Mouse (Mus musculus): ENCODE data around the gene Lin37. TPM values are rescaled to one million over a fixed set of nuclear protein-coding genes. Genes with fewer than 3 reads are reported as not detected.

Gene Lin37
- total RNA-seq, 2 experiments from 2014 or later = 17.3 to 18.6 TPM

DNA sequence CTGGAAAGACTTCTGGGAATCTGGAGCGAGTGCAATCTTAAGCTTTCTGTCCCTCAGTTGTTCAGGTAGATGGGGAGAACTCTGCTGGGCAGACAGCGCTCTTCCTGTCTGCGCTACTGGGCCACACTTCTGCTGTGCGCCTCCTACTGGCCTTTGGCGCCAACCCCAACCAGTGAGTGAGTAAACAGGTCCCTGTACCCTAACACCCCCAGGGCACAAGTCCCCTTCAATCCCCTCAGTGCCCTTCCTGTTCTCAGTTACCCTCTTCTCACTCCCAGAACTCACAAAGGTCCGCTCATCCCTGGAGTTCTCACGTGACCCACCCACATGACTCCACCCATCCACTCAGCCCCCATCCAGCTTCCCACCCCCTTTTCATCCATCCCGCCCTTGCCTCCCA, 41.3 kb downstream of the Lin37 start:
- no peak for DNase-seq (ENCODE audit: low spot score in 2 of 2)

DNA sequence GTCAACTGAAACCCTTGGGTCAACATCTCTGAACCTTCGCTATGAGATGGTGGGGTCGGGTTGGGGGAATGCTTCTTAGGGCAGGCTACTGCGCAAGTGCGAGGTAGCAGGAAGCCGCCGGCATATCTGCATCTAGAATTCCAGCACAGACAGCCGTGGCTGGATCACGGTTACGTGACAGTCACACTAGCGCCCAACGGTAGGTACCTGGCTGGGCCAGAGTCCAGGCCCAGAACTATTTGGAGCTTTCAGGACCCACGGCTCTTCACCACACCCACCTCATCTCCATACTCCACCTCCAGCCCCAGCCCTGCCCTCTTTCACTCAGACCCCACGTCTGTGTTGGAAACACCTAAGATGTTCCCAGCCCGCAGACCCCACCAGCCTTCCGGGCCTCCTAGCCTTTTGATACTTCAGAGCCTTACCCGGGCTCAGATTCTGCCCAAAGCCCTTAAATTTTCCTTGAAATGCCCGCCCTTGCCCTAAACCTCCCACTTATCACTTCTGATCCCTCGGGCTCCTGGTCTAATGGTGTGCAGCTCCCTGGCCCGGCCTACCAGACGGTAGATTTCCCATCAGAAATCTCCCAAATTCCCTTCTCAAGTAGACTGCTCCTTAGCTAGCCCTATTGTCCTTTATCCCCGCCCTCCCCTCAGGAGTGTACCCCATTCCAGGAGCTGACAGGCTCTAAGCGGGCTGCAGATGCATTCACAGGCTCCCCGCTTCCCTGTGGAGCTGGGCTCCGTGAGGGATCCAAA, 44.5 kb downstream of the Lin37 start:
- no peak for DNase-seq (ENCODE audit: low spot score in 2 of 2)

DNA sequence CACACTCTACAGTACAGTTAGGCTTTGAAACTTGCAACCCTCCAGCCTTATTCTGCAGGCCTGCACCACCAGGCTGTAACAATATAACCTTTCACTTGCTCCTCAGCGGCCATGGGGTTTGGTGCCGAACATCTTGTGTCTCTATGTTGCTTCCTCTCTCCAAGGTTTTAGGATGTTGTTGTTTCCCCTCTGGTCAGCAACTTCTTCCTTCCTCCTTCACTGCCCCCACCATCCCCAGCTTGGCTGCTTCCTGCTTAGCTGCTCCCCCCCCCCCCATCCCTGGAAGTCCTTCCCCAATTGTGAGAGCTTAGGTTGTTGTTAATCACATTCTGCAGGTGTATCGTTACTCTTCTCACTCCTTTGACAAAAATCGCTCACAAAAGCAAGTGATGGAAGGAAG, 51.6 kb downstream of the Lin37 start:
- no peak for DNase-seq (ENCODE audit: low spot score in 2 of 2)

Small RNAs within 50 kb of the gene (microRNA-seq; reads per million reads assigned to microRNA genes)
- gene Gm38670 = not detected
- gene Mir3569 = not detected

Other genes starting within 250 kb of the Lin37 start
- gene Syne4, start 245.0 kb downstream of the Lin37 start, total RNA-seq (2021) = 1 to 10 TPM; 2.5 to 3.8 TPM
- 1 to 10 TPM; 1.2 to 1.4 TPM for gene E130208F15Rik, start 238.1 kb downstream of the Lin37 start, total RNA-seq (2021)
- gene Sdhaf1, start 235.9 kb downstream of the Lin37 start, total RNA-seq (2021) = 10 to 100 TPM; 12.0 to 13.2 TPM
- 1 to 10 TPM; 3.3 to 3.8 TPM for gene Lrfn3, start 197.1 kb downstream of the Lin37 start, total RNA-seq (2021)
- gene Tyrobp, start 146.1 kb downstream of the Lin37 start, total RNA-seq (2021) = 10 to 100 TPM; 24.9 to 33.3 TPM
- gene Hcst, start 140.0 kb downstream of the Lin37 start, total RNA-seq (2021) = under 1 TPM in 1 of 2 experiments, not detected in 1; 0.74 TPM
- gene Nfkbid, start 138.1 kb downstream of the Lin37 start, total RNA-seq (2021) = under 1 TPM; 0.56 to 0.67 TPM
- 1 to 10 TPM; 3.5 to 4.2 TPM for gene Aplp1, start 114.3 kb downstream of the Lin37 start, total RNA-seq (2021)
- under 1 TPM; 0.39 to 0.93 TPM for gene Kirrel2, start 102.1 kb downstream of the Lin37 start, total RNA-seq (2021)
- gene Nphs1, start 101.5 kb downstream of the Lin37 start, total RNA-seq (2021) = not detected
- gene Prodh2, start 66.2 kb downstream of the Lin37 start, total RNA-seq (2021) = under 1 TPM in 1 of 2 experiments, not detected in 1; 0.44 TPM
- 1 to 10 TPM; 9.6 to 9.8 TPM for gene Arhgap33, start 24.8 kb downstream of the Lin37 start, total RNA-seq (2021)
- 100 to 1,000 TPM; 182 to 186 TPM for gene Hspb6, start 7.7 kb downstream of the Lin37 start, total RNA-seq (2021)
- 10 to 100 TPM; 10.1 to 10.4 TPM for gene Proser3, start 7.5 kb downstream of the Lin37 start, total RNA-seq (2021)
- gene U2af1l4, start 3.5 kb upstream of the Lin37 start, total RNA-seq (2021) = 10 to 100 TPM; 55.6 to 62.4 TPM
- 1 to 10 TPM; 2.6 to 2.9 TPM for gene Gm49396, start 3.5 kb upstream of the Lin37 start, total RNA-seq (2021)
- gene Psenen, start 3.8 kb upstream of the Lin37 start, total RNA-seq (2021) = 100 to 1,000 TPM in 1 of 2 experiments, 10 to 100 TPM in 1; 87.0 to 103 TPM
- gene Igflr1, start 5.6 kb upstream of the Lin37 start, total RNA-seq (2021) = 1 to 10 TPM; 1.5 to 1.7 TPM
- gene Kmt2b, start 28.9 kb upstream of the Lin37 start, total RNA-seq (2021) = 10 to 100 TPM; 34.0 to 34.2 TPM
- gene Zbtb32, start 39.1 kb upstream of the Lin37 start, total RNA-seq (2021) = not detected
- under 1 TPM; 0.32 to 0.67 TPM for gene Upk1a, start 53.0 kb upstream of the Lin37 start, total RNA-seq (2021)
- 1,000 to 10,000 TPM; 1,025 to 1,032 TPM for gene Cox6b1, start 66.3 kb upstream of the Lin37 start, total RNA-seq (2021)
- not detected for gene Etv2, start 76.0 kb upstream of the Lin37 start, total RNA-seq (2021)
- gene Rbm42, start 90.5 kb upstream of the Lin37 start, total RNA-seq (2021) = 10 to 100 TPM; 54.6 to 56.2 TPM
- gene Haus5, start 105.2 kb upstream of the Lin37 start, total RNA-seq (2021) = 10 to 100 TPM in 1 of 2 experiments, 1 to 10 TPM in 1; 7.1 to 10.4 TPM
- gene Pmis2, start 111.8 kb upstream of the Lin37 start, total RNA-seq (2021) = not detected
- not detected for gene 2200002J24Rik, start 139.1 kb upstream of the Lin37 start, total RNA-seq (2021)
- not detected for gene Atp4a, start 152.4 kb upstream of the Lin37 start, total RNA-seq (2021)
- gene Tmem147, start 169.7 kb upstream of the Lin37 start, total RNA-seq (2021) = 100 to 1,000 TPM; 144 to 145 TPM
- not detected for gene Gapdhs, start 183.8 kb upstream of the Lin37 start, total RNA-seq (2021)
- gene Sbsn, start 191.6 kb upstream of the Lin37 start, total RNA-seq (2021) = 1 to 10 TPM; 4.1 to 4.6 TPM
- gene Dmkn, start 203.9 kb upstream of the Lin37 start, total RNA-seq (2021) = 1 to 10 TPM in 1 of 2 experiments, under 1 TPM in 1; 0.86 to 1.2 TPM
- 10 to 100 TPM; 13.2 to 13.9 TPM for gene Krtdap, start 228.1 kb upstream of the Lin37 start, total RNA-seq (2021)